Mouse (Mus musculus) hindbrain, postnatal 0 days (tissue): ENCODE results near the gene Snx9. TPM values are rescaled to one million over a fixed set of nuclear protein-coding genes. Genes with fewer than 3 reads are reported as not detected.

ENCODE experiments used
- ATAC-seq: fragments of 200-750 bp; cut with Nextera tagmentation; 2 replicates; pipeline ENCODE4 v1.8.0; 2017; ENCODE audit warnings: mild to moderate bottlenecking, moderate TSS enrichment, moderate library complexity
- DNase-seq: peaks from one replicate; pipeline ENCODE4 v3.0.0-alpha.2; 2015; ENCODE audit warnings: low spot score
- H3K27ac ChIP-seq: fragments of 300-500 bp; sonication (generic); 2 replicates; pipeline ENCODE4 v1.5.1; 2014; ENCODE audit warnings: mild to moderate bottlenecking
- H3K27me3 ChIP-seq: fragments of 300-500 bp; sonication (generic); 2 replicates; pipeline ENCODE4 v1.6.1; 2014; ENCODE audit warnings: low read length, mixed read lengths; ENCODE audit not compliant: insufficient read depth
- H3K36me3 ChIP-seq: fragments of 300-500 bp; sonication (generic); 2 replicates; pipeline ENCODE4 v1.6.1; 2014; ENCODE audit warnings: low read length, mixed read lengths; ENCODE audit not compliant: insufficient read depth
- H3K4me1 ChIP-seq: fragments of 300-500 bp; sonication (generic); 2 replicates; pipeline ENCODE4 v1.6.1; 2014; ENCODE audit warnings: antibody characterized with exemption, low read length, mixed read lengths; ENCODE audit not compliant: insufficient read depth
- H3K4me2 ChIP-seq: fragments of 300-500 bp; sonication (generic); 2 replicates; pipeline ENCODE4 v1.6.1; 2014; ENCODE audit warnings: low read depth, mild to moderate bottlenecking, low read length, moderate library complexity, mixed read lengths
- H3K4me3 ChIP-seq: fragments of 300-500 bp; sonication (generic); 2 replicates; pipeline ENCODE4 v1.5.1; 2014; ENCODE audit warnings: low read length
- H3K9ac ChIP-seq: fragments of 300-500 bp; sonication (generic); replicated peaks from 2 replicates; pipeline ENCODE4 v1.6.1; 2014; ENCODE audit warnings: mild to moderate bottlenecking, low read length, moderate library complexity, mixed read lengths
- H3K9me3 ChIP-seq: fragments of 300-500 bp; sonication (generic); 2 replicates; pipeline ENCODE4 v1.6.1; 2016; ENCODE audit warnings: low read length, mixed read lengths
- CTCF ChIP-seq: IDR thresholded peaks from 2 replicates; pipeline ENCODE4 v1.5.1; 2016; ENCODE audit warnings: antibody characterized with exemption, control low read depth, low read depth
- WGBS: fragments of 180-500 bp; shearing (Covaris S2); extraction: QIAGEN DNeasy Blood & Tissue Kit; methylation state at CpG from one replicate; pipeline ENCODE4 v1.1.7; 2014; 5-methylcytosine and 5-hydroxymethylcytosine counted together
- polyA plus RNA-seq: library from polyadenylated mRNA; unstranded; fragments of >200 nt; fragmentation: Nextera tagmentation; extraction: Ambion mirVana; gene quantifications from 2 replicates; pipeline ENCODE4 v1.2.1, GENCODE M21; 2015
- total RNA-seq: library from RNA; depleted of rRNA; stranded (reverse); fragments of >200 nt; gene quantifications from 2 replicates; pipeline ENCODE4 v1.2.3, GENCODE M21; 2014; rRNA removed

The Snx9 gene
- total and polyA plus RNA-seq, 2 experiments from 2014 or later, result 7.0 to 12.5 TPM

DNA sequence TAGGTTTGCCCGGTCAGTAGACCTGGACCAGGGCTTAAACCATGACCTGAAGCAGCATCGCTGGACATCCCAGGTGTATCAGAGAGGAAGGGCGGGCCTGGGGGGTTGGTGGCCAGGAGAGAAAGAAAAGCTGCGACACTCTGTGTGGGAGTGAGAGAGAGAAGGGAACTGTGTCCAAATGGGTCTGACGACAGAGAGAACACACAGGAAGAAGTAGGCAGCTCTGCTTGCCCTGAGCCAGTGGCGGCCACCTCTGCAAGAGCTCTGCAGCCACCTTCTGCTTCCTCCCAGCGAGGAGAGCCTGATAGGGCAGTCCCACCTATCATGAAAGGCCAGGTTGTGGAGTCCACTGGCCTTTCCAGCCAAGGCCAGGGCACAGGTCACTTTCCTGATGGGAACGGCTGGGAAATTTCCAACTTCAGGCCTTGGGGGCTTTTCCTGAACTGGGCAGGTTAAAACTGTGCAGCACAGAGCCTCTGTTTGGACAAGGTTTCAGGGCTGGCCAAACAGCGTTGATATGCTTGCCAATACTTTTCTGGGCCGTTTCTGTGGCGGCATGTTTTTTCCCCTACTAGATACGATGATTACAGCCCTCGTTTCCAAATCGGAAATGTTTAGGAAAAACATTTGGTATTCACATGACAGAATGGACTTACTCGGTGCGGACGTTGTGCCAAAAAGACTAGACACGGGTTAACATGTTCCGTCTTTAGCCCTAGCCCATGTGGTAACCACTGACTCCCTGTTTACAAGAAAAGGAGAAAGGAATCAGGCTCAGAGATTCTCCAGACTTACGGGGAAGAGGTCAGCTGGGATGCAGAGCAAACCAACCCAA lies 135.3 kb downstream of the Snx9 start:
- TF ChIP-seq CTCF, result no peak
- Histone ChIP-seq H3K4me1 (peaks cover 16% of the 10 kb centered on the region; the same call in 1 of the 2 replicates), H3K9me3 (no peaks in the 10 kb centered on the region), H3K27me3 (no peaks in the 10 kb centered on the region), H3K9ac (no peak overlapping the region), H3K4me2 (peak overlapping the region; percentile 40), H3K36me3 (no peaks in the 10 kb centered on the region), H3K27ac (no peak overlapping the region), H3K4me3 (no peak overlapping the region)
- DNase-seq (no peak), ATAC-seq (no peak)
- 64% methylated on average over 19 of the region's 20 CpGs for WGBS

DNA sequence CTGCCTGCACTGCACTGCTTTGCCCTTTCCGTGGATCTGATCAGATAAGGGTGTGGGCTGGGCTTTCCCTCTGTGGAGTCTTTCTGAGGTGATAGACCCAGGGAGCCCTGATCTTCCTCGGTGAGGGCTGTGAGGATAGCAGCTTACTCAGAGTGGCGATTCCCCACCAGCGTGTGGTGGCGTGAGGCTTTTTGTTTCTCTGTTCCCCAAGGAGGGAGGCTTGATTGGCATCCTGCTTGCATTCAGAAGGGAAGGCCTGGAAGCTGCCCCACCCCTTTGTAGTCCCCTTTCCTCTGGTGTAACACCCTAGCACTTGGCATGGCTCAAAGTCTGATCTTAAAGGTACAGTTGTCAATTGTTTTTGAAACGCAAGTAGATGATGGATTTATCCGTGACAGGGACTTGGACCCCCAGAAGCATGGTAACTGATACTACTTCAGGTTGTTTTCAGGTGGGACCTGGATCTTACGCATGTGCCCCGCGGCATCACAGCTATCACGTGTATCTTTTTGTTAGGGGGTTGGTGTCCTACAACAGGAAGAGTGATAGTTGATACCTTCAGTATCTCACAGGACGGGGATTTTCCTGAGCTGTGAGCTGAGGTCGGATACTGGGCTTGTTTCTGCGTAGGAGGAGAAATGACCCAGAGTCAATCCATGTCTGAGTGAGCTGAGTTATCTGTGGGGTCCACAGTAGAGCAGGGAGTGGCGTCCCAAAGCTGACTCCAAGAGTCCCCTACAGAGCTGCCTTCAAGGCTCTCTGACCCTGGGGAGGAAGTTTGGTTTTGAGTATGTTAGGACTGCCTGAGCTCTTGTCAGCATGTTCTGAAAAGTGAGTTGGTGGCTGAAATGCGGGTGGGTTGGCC lies 136.2 kb downstream of the Snx9 start:
- ATAC-seq (0 out of 2 replicates have a peak, but pooled peaks have one; percentile 30), DNase-seq (peak; percentile 37)
- no peak overlapping the region for H3K27ac ChIP-seq
- WGBS, result 56% methylated on average over 16 of the region's 16 CpGs
- H3K4me3 ChIP-seq, result no peak overlapping the region
- no peaks in the 10 kb centered on the region for H3K9me3 ChIP-seq
- no peak overlapping the region for H3K9ac ChIP-seq
- TF ChIP-seq CTCF, result no peak
- peaks cover 16% of the 10 kb centered on the region; the same call in 1 of the 2 replicates for H3K4me1 ChIP-seq
- H3K27me3 ChIP-seq, result no peaks in the 10 kb centered on the region
- no peaks in the 10 kb centered on the region for H3K36me3 ChIP-seq
- H3K4me2 ChIP-seq, result peak overlapping the region; percentile 40

DNA sequence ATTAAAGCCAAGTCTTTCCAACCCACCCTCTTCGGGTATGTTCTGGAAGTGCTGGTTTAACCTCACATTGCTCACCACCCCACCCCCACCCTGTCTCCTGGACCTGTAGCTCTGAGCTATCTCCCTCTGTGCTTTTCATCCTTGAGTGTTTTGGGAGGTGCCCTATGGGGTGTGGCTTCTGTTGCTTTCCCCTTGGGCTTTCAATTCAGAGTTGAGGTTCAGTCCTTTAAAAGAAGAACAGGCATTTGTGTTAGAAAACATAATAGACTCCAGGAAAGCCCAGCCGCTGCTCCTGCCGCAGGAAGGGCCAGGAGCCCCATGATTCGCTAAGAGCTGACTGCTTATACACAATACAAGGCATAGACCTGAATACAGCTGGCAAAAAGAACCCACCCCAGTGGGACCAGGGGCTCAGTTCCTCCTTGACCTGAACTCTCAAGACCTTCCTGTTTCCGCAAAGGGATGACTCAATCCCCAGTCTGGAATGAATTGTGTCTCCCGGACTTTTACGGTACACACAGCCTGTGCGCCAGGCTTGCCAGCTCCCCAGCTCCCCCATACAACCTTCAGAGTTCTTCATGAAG lies 136.9 kb downstream of the Snx9 start:
- H3K4me2 ChIP-seq, result no peak overlapping the region
- H3K9ac ChIP-seq, result no peak overlapping the region
- no peaks in the 10 kb centered on the region for H3K9me3 ChIP-seq
- H3K36me3 ChIP-seq, result no peaks in the 10 kb centered on the region
- H3K4me3 ChIP-seq, result no peak overlapping the region
- WGBS, result 69% methylated on average over 8 of the region's 8 CpGs
- peaks cover 17% of the 10 kb centered on the region; the same call in 1 of the 2 replicates for H3K4me1 ChIP-seq
- no peak overlapping the region for H3K27ac ChIP-seq
- ATAC-seq (no peak), DNase-seq (no peak)
- no peak for TF ChIP-seq CTCF
- no peaks in the 10 kb centered on the region for H3K27me3 ChIP-seq

DNA sequence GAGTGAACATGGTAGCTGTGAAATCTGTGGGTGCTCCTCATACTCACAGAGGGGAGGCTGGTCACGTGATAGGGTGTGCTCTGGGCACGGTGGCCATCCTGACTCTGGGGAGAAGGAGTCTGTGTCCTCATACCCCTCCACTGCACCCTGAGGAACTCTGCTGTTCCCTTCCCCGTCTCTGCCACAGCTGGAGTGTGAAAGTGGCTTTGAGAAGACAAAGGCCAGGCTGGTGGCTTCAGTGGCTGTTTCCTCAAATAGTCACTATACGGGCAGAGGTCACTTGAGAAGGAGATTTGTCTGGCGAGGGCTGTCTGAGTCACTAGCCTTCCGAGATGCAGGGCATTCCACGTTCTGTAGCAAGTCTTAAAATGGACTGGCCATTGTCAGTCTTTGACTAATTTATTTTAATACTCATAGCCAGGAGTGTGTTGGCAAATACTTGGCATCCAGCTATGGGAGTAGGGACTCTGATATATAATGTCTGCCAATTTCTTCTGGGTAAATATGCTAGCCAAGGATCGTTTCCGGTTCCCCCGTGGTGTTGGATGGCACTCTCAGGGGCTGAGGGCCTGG lies 137.5 kb downstream of the Snx9 start:
- no peak overlapping the region for H3K4me2 ChIP-seq
- ATAC-seq, result no peak
- no peak for DNase-seq
- no peaks in the 10 kb centered on the region for H3K9me3 ChIP-seq
- 63% methylated on average over 10 of the region's 10 CpGs for WGBS
- H3K4me3 ChIP-seq, result no peak overlapping the region
- no peak for TF ChIP-seq CTCF
- no peaks in the 10 kb centered on the region for H3K36me3 ChIP-seq
- no peaks in the 10 kb centered on the region for H3K27me3 ChIP-seq
- H3K27ac ChIP-seq, result no peak overlapping the region
- H3K4me1 ChIP-seq, result peaks cover 22% of the 10 kb centered on the region; the same call in 1 of the 2 replicates
- no peak overlapping the region for H3K9ac ChIP-seq

DNA sequence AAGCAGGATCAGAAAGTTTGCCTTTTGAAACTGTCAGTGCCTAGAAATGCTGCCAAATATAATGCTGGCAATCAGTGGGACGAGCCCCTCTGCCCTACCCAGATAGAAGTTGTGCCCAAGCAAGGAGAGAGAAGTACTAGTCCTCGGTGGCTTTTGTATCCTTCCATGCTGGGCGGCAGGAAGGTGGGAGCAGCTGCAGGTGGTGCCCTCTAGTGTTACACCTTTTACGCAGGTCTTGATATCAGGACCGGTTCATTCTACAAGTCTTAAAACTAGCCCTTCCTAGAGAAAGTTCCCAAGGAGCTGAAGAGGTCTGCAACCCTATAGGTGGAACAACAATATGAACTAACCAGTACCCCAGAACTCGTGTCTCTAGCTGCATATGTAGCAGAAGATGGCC lies 139.7 kb downstream of the Snx9 start:
- Histone ChIP-seq H3K9me3 (no peaks in the 10 kb centered on the region), H3K4me3 (no peak overlapping the region), H3K27ac (no peak overlapping the region), H3K27me3 (no peaks in the 10 kb centered on the region), H3K4me2 (no peak overlapping the region), H3K36me3 (no peaks in the 10 kb centered on the region), H3K9ac (no peak overlapping the region), H3K4me1 (peaks cover 23% of the 10 kb centered on the region; the same call in 1 of the 2 replicates)
- no peak for ATAC-seq
- WGBS, result 48% methylated on average over 6 of the region's 6 CpGs
- peak; percentile 40 for TF ChIP-seq CTCF
- no peak for DNase-seq

Other genes starting within 250 kb of the Snx9 start
- gene Synj2, start 100.0 kb downstream of the Snx9 start, total RNA-seq, result 4.8 and 6.9 TPM in 2 replicates
- 2.1 and 2.9 TPM in 2 replicates for gene Synj2, start 100.0 kb downstream of the Snx9 start, polyA plus RNA-seq
- 11.5 and 15.6 TPM in 2 replicates for gene Serac1, start 238.4 kb downstream of the Snx9 start, total RNA-seq
- gene Serac1, start 238.4 kb downstream of the Snx9 start, polyA plus RNA-seq, result 6.0 and 6.2 TPM in 2 replicates
- 40.1 and 44.1 TPM in 2 replicates for gene Gtf2h5, start 238.5 kb downstream of the Snx9 start, total RNA-seq
- gene Gtf2h5, start 238.5 kb downstream of the Snx9 start, polyA plus RNA-seq, result 241 and 256 TPM in 2 replicates